Mouse (Mus musculus) adrenal gland, postnatal 14 days (tissue): ENCODE results near the gene Unc45b. TPM values are rescaled to one million over a fixed set of nuclear protein-coding genes. Genes with fewer than 3 reads are reported as not detected.

ENCODE experiments used
- DNase-seq: peaks from one replicate; pipeline ENCODE4 v3.0.0; 2021; ENCODE audit warnings: mixed read lengths
- long read RNA-seq, 2 experiments: library from polyadenylated mRNA; stranded (forward); transcript quantifications; one replicate each; pipeline ENCODE4 v2.0.0; 2021
- total RNA-seq: library from RNA; stranded (reverse); gene quantifications from 2 replicates; pipeline ENCODE4 v1.2.3, GENCODE M21; 2021

Gene Unc45b
- total RNA-seq: 18.7 and 24.2 TPM in 2 replicates
- long read RNA-seq, experiment 1, partial matches to known transcripts: 0 of 14 reads
- long read RNA-seq, experiment 1, other reads (novel, unspliced or antisense): 14 of 14 reads
- long read RNA-seq, experiment 2, partial matches to known transcripts: 1 of 13 reads
- long read RNA-seq, experiment 2, other reads (novel, unspliced or antisense): 12 of 13 reads

GRCm38 (mm10) chr11:82910250-82910649 lies at the start of gene Unc45b:
TSS of gene Unc45b (plus strand) at chr11:82910550.
- DNase-seq: no peak

GRCm38 (mm10) chr11:82860759-82861158 lies 49.6 kb upstream of the Unc45b start:
- DNase-seq: no peak

- peak; percentile 29 for DNase-seq
Observed at GRCm38 (mm10) chr11:82861558-82861957, 48.8 kb upstream of the Unc45b start.

- DNase-seq: no peak
Observed at GRCm38 (mm10) chr11:82862638-82863037, 47.7 kb upstream of the Unc45b start.

GRCm38 (mm10) chr11:82863059-82863458 lies 47.3 kb upstream of the Unc45b start:
- no peak for DNase-seq

- no peak for DNase-seq
Observed at GRCm38 (mm10) chr11:82863488-82863931, 46.8 kb upstream of the Unc45b start.

- no peak for DNase-seq
Observed at GRCm38 (mm10) chr11:82865957-82866356, 44.4 kb upstream of the Unc45b start.

GRCm38 (mm10) chr11:82866850-82867564 lies 43.3 kb upstream of the Unc45b start:
- DNase-seq: no peak

- no peak for DNase-seq
Observed at GRCm38 (mm10) chr11:82867956-82868355, 42.4 kb upstream of the Unc45b start.

- no peak for DNase-seq
Observed at GRCm38 (mm10) chr11:82869506-82870172, 40.7 kb upstream of the Unc45b start.

- DNase-seq: peak; percentile 64
Observed at GRCm38 (mm10) chr11:82870173-82871030, 39.9 kb upstream of the Unc45b start.

GRCm38 (mm10) chr11:82871031-82871446 lies 39.3 kb upstream of the Unc45b start, which contains the start of gene Rffl:
TSS of gene Rffl (minus strand) at chr11:82871210.
- DNase-seq: peak; percentile 97

- DNase-seq: no peak
Observed at GRCm38 (mm10) chr11:82874924-82875323, 35.4 kb upstream of the Unc45b start.

GRCm38 (mm10) chr11:82875631-82876030 lies 34.7 kb upstream of the Unc45b start:
- no peak for DNase-seq

- DNase-seq: no peak
Observed at GRCm38 (mm10) chr11:82877726-82878344, 32.5 kb upstream of the Unc45b start.

- no peak for DNase-seq
Observed at GRCm38 (mm10) chr11:82883180-82883579, 27.2 kb upstream of the Unc45b start.

- DNase-seq: no peak
Observed at GRCm38 (mm10) chr11:82886559-82886958, 23.8 kb upstream of the Unc45b start.

- DNase-seq: peak; percentile 58
Observed at GRCm38 (mm10) chr11:82888491-82888946, 21.8 kb upstream of the Unc45b start.

GRCm38 (mm10) chr11:82889524-82890341 lies 20.6 kb upstream of the Unc45b start:
- peak; percentile 44 for DNase-seq

- peak; percentile 98 for DNase-seq
Observed at GRCm38 (mm10) chr11:82890342-82890762, 20.0 kb upstream of the Unc45b start, which contains the start of gene Rad51d. TSS of gene Rad51d (minus strand) at chr11:82890614.

- DNase-seq: no peak
Observed at GRCm38 (mm10) chr11:82891936-82892335, 18.4 kb upstream of the Unc45b start, which contains the start of gene Fndc8. TSS of gene Fndc8 (plus strand) at chr11:82892124.
